Mouse (Mus musculus) forebrain, postnatal 0 days (tissue): ENCODE measurements around the gene Pkig. TPM values are rescaled to one million over a fixed set of nuclear protein-coding genes. Genes with fewer than 3 reads are reported as not detected.
A peak's percentile ranks its signal among the peaks of the same experiment; 100 is the strongest.

Experiments
- ATAC-seq: fragments of 200-750 bp; cut with Nextera tagmentation; 2 replicates; pipeline ENCODE4 v1.8.0; 2017; ENCODE audit warnings: mild to moderate bottlenecking, moderate library complexity
- DNase-seq: peaks from one replicate; pipeline ENCODE4 v3.0.0-alpha.2; 2015
- H3K27ac ChIP-seq: fragments of 300-500 bp; sonication (generic); 2 replicates; pipeline ENCODE4 v1.5.1; 2014; ENCODE audit warnings: low read depth, mild to moderate bottlenecking, antibody characterized with exemption, low read length, moderate library complexity, mixed read lengths
- H3K27me3 ChIP-seq: fragments of 300-500 bp; sonication (generic); 2 replicates; pipeline ENCODE4 v1.6.1; 2014; ENCODE audit warnings: mild to moderate bottlenecking, low read length, mixed read lengths; ENCODE audit not compliant: insufficient read depth
- H3K36me3 ChIP-seq: fragments of 300-500 bp; sonication (generic); 2 replicates; pipeline ENCODE4 v1.6.1; 2014; ENCODE audit warnings: mild to moderate bottlenecking, moderate library complexity; ENCODE audit not compliant: insufficient read depth
- H3K4me1 ChIP-seq: fragments of 300-500 bp; sonication (generic); 2 replicates; pipeline ENCODE4 v1.6.1; 2014; ENCODE audit warnings: antibody characterized with exemption; ENCODE audit not compliant: insufficient read depth
- H3K4me2 ChIP-seq: fragments of 300-500 bp; sonication (generic); 2 replicates; pipeline ENCODE4 v1.6.1; 2014; ENCODE audit warnings: low read depth, mild to moderate bottlenecking, moderate library complexity
- H3K4me3 ChIP-seq: fragments of 300-500 bp; sonication (generic); 2 replicates; pipeline ENCODE4 v1.5.1; 2014; ENCODE audit warnings: low read depth, low read length, mixed read lengths
- H3K9ac ChIP-seq: fragments of 300-500 bp; sonication (generic); 2 replicates; pipeline ENCODE4 v1.6.1; 2014; ENCODE audit warnings: mild to moderate bottlenecking
- H3K9me3 ChIP-seq: fragments of 300-500 bp; sonication (generic); 2 replicates; pipeline ENCODE4 v1.6.1; 2016; ENCODE audit warnings: low read length
- CTCF ChIP-seq: sonication (generic); IDR thresholded peaks from 2 replicates; pipeline ENCODE4 v1.5.1; 2016; ENCODE audit warnings: antibody characterized with exemption, control low read depth, low read depth
- WGBS: fragments of 180-500 bp; shearing (Covaris S2); extraction: QIAGEN DNeasy Blood & Tissue Kit; methylation state at CpG from one replicate; pipeline ENCODE4 v1.1.7; 2014; 5-methylcytosine and 5-hydroxymethylcytosine counted together
- polyA plus RNA-seq: library from polyadenylated mRNA; unstranded; fragments of >200 nt; fragmentation: Nextera tagmentation; extraction: Ambion mirVana; gene quantifications from 2 replicates; pipeline ENCODE4 v1.2.1, GENCODE M21; 2015
- total RNA-seq: library from RNA; depleted of rRNA; stranded (reverse); fragments of >200 nt; gene quantifications from 2 replicates; pipeline ENCODE4 v1.2.3, GENCODE M21; 2014; rRNA removed

Gene Pkig
- total RNA-seq, result 114 and 138 TPM in 2 replicates
- polyA plus RNA-seq, result 211 and 214 TPM in 2 replicates

DNA sequence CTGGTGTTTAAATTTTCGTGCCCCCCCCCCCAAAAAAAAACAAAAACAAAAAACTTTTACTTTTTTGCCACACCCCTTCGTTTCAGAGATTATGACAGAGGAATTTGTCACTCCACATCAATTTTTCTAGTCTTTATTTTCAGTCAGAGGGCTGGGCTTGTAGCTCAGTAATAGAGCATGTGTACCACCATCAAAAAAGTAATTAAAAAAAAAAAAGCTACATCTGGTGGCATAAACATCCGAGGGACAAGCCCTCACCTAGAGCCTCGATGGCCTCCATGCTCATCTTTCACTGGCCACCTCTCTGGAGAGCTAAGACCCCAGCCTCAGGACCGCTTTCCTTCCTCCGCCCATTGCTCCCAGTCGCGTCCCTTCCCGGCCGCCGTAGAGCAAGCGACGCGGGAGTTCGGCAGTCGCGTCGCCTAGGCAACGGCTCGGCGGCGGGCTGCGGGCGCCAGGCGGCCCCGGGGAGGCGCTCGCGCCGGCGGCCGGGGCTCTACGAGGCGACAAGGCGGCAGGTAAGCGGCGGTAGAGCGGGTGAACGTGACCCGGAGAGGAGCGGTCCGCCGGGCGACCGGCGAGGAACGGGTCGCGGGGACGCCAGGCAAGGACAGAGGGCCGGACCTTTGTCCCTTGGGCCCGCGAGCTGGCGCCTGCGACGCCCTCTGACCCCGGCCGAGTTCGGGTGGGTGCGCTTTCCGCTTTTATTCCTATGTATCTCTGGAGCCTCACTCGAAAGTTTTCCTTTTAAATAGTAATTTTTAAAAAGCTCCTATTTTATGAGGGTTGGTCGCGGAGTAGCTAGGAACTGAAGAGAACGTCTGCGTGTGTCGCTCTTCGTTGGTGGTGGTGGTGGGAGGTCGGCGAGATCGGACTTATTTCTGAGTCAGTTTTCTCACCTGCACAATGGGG, at the start of gene Pkig:
Gene Pkig, plus strand, starts transcription at position 412 of the 912 bp plus-strand sequence.
- Histone ChIP-seq H3K27ac (peak within 1 kb of the TSS; percentile 60), H3K9ac (peak within 1 kb of the TSS; percentile 59), H3K4me3 (peak within 1 kb of the TSS; percentile 61), H3K9me3 (no peaks in the 10 kb centered on the region), H3K36me3 (no peaks in the 10 kb centered on the region), H3K4me2 (peak within 1 kb of the TSS; percentile 63), H3K27me3 (no peaks in the 10 kb centered on the region), H3K4me1 (peaks cover 6% of the 10 kb centered on the region; the same call in 1 of the 2 replicates)
- WGBS, result under 1% methylated on average over 69 of the region's 71 CpGs
- peak; percentile 32 for TF ChIP-seq CTCF
- peak; percentile 95 for DNase-seq
- peak; percentile 98 for ATAC-seq

DNA sequence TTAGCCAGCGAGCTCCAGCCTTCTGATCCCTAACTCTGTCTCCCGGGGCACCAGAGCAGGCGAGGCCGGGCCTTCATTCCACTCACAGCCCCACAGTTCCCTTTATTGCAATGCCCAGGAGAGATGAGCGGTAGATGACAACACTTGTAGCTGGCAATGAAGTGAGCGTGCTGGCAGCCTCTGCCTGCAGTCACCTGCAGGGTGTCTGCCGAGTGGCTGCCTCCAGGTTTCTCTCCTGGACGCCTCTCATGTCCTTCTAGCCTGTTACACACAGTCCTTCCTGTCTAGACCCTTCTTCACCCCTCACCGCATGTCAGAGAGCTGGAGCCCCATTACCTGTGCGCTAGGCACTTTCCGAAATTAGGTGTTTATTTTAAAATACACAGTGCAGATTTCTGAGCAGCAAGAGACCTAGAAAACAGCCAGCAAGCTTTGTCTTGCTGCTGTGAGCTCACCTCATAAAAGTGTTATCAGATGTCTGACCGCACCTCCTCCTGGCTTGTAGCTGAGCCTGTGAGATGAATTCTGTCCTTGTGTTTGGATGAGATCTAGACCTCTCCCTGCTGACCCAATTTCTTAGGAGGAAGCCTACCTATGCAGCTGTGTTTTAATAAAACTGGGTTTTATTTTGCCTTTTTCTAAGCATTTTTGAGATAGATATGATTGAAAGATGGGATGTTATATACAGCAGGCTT, 48.8 kb upstream of the Pkig start:
- Histone ChIP-seq H3K36me3 (peaks cover 52% of the 10 kb centered on the region), H3K9ac (no peak overlapping the region), H3K4me2 (no peak overlapping the region), H3K4me3 (no peak overlapping the region), H3K27me3 (no peaks in the 10 kb centered on the region), H3K4me1 (no peaks in the 10 kb centered on the region), H3K9me3 (no peaks in the 10 kb centered on the region), H3K27ac (no peak overlapping the region)
- WGBS, result 87% methylated on average over 12 of the region's 12 CpGs
- no peak for DNase-seq
- ATAC-seq, result no peak
- TF ChIP-seq CTCF, result no peak

DNA sequence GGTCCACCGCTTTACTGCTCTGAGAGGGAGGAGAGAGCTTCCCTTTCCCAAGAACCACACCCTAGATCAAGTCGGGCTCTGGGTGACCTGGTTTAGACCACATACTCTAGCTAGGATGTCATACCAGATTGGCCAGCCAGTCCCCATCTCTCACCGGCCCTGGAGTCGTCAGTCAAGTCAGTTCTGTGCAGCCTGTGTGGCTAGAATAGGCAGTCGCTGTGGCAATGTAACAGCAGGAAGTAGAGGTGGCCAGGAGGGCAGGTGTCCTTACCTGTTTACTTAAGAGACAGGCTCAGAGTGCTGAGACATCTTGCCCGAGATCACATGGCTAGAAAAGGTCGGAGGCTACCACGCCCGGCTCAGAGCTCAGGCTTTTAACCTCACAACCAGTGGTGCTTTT, 47.0 kb upstream of the Pkig start:
- H3K9ac ChIP-seq, result no peak overlapping the region
- peaks cover 69% of the 10 kb centered on the region for H3K36me3 ChIP-seq
- H3K4me3 ChIP-seq, result no peak overlapping the region
- H3K4me1 ChIP-seq, result no peaks in the 10 kb centered on the region
- no peak for DNase-seq
- 85% methylated on average over 9 of the region's 9 CpGs for WGBS
- H3K27me3 ChIP-seq, result no peaks in the 10 kb centered on the region
- no peak overlapping the region for H3K4me2 ChIP-seq
- ATAC-seq, result no peak
- no peak overlapping the region for H3K27ac ChIP-seq
- no peak for TF ChIP-seq CTCF
- H3K9me3 ChIP-seq, result no peaks in the 10 kb centered on the region

DNA sequence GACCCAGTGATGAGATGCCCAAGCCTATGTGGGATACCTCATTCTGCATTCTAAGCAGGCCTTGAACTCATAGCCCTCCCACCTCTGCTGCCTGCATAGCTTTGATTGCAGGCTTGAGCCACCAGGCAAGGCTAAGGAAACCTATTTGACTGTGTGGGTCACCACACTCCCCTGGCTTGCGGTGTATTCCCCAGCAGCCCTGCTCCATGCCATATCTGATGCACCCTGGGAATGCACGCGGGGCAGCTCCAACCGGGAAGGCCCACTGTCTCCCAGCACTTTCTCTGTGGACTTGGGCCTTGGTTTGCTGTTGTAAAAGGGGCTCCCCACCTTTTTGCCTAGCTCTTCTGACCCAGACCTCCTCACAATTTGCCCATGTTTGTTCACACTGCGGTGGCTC, 45.0 kb upstream of the Pkig start:
- WGBS, result 98% methylated on average over 5 of the region's 5 CpGs
- TF ChIP-seq CTCF, result no peak
- ATAC-seq (no peak), DNase-seq (no peak)
- no peaks in the 10 kb centered on the region for H3K9me3 ChIP-seq
- H3K4me2 ChIP-seq, result no peak overlapping the region
- H3K4me1 ChIP-seq, result no peaks in the 10 kb centered on the region
- H3K36me3 ChIP-seq, result peaks cover 77% of the 10 kb centered on the region
- H3K4me3 ChIP-seq, result no peak overlapping the region
- H3K9ac ChIP-seq, result no peak overlapping the region
- no peaks in the 10 kb centered on the region for H3K27me3 ChIP-seq
- H3K27ac ChIP-seq, result no peak overlapping the region

DNA sequence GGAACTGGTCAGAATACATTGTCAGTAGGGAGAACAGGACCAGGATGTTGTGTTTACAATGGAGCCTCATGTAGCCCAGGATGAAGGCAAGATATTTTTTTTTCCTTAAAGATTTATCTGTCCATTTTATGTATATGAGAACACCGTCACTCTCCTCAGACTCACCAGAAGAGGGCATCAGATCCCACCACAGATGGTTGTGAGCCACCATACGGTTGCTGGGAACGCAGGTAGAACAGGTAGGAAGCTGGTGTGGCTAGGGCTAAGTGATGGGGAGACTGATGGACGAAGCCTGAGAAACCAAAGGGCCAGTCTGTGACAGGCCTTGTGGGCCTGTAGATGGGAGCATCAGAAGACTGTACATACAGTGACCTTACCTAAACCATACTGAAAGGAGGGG, 44.2 kb upstream of the Pkig start:
- H3K9me3 ChIP-seq, result no peaks in the 10 kb centered on the region
- no peak overlapping the region for H3K4me3 ChIP-seq
- 91% methylated on average over 4 of the region's 4 CpGs for WGBS
- H3K4me1 ChIP-seq, result no peaks in the 10 kb centered on the region
- H3K4me2 ChIP-seq, result no peak overlapping the region
- peaks cover 83% of the 10 kb centered on the region for H3K36me3 ChIP-seq
- H3K27ac ChIP-seq, result no peak overlapping the region
- DNase-seq, result no peak
- H3K9ac ChIP-seq, result no peak overlapping the region
- no peak for TF ChIP-seq CTCF
- no peaks in the 10 kb centered on the region for H3K27me3 ChIP-seq
- ATAC-seq, result no peak

- no peak overlapping the region for H3K9ac ChIP-seq
- 96% methylated on average over 9 of the region's 9 CpGs for WGBS
- ATAC-seq, result no peak
- H3K4me3 ChIP-seq, result no peak overlapping the region
- H3K4me2 ChIP-seq, result no peak overlapping the region
- H3K27ac ChIP-seq, result no peak overlapping the region
- no peak for DNase-seq
- no peaks in the 10 kb centered on the region for H3K9me3 ChIP-seq
- H3K4me1 ChIP-seq, result no peaks in the 10 kb centered on the region
- no peak for TF ChIP-seq CTCF
- H3K36me3 ChIP-seq, result peaks cover 89% of the 10 kb centered on the region
- no peaks in the 10 kb centered on the region for H3K27me3 ChIP-seq
Observed at GRCm38 (mm10) chr2:163615401-163615800, 42.8 kb upstream of the Pkig start.
